Mouse (Mus musculus) neural tube, embryonic 14.5 days (tissue): Measurements from ENCODE around the gene Tmod4. TPM values are rescaled to one million over a fixed set of nuclear protein-coding genes. Genes with fewer than 3 reads are reported as not detected.
A peak's percentile ranks its signal among the peaks of the same experiment; 100 is the strongest.
"Not testable (repeated sequence)": the region's sequence is repeated elsewhere in the genome, so short reads cannot be mapped to it uniquely, and the experiment has no call there.

ENCODE experiments used
- ATAC-seq: fragments of 200-750 bp; cut with Nextera tagmentation; 2 replicates; pipeline ENCODE4 v1.8.0; 2017; ENCODE audit warnings: low read depth, mild to moderate bottlenecking, moderate TSS enrichment, moderate library complexity
- H3K27ac ChIP-seq: fragments of 300-500 bp; sonication (generic); 2 replicates; pipeline ENCODE4 v1.5.1; 2014; ENCODE audit warnings: low read depth, mild to moderate bottlenecking, control low read depth, low read length, moderate library complexity, mixed read lengths
- H3K27me3 ChIP-seq: fragments of 300-500 bp; sonication (generic); 2 replicates; pipeline ENCODE4 v1.6.1; 2014; ENCODE audit warnings: low read length; ENCODE audit not compliant: control insufficient read depth, insufficient read depth
- H3K36me3 ChIP-seq: fragments of 300-500 bp; sonication (generic); 2 replicates; pipeline ENCODE4 v1.6.1; 2014; ENCODE audit warnings: low read length, mixed read lengths; ENCODE audit not compliant: control insufficient read depth, insufficient read depth
- H3K4me1 ChIP-seq: fragments of 300-500 bp; sonication (generic); 2 replicates; pipeline ENCODE4 v1.6.1; 2014; ENCODE audit warnings: low read length; ENCODE audit not compliant: control insufficient read depth, insufficient read depth
- H3K4me2 ChIP-seq: fragments of 300-500 bp; sonication (generic); 2 replicates; pipeline ENCODE4 v1.6.1; 2014; ENCODE audit warnings: mild to moderate bottlenecking, low read depth, low read length, control low read depth
- H3K4me3 ChIP-seq: fragments of 300-500 bp; sonication (generic); 2 replicates; pipeline ENCODE4 v1.5.1; 2014; ENCODE audit warnings: low read depth, low read length, control low read depth, mixed read lengths
- H3K9ac ChIP-seq: fragments of 300-500 bp; sonication (generic); replicated peaks from 2 replicates; pipeline ENCODE4 v1.6.1; 2014; ENCODE audit warnings: low read depth, mild to moderate bottlenecking, control low read depth, low read length, mixed read lengths
- H3K9me3 ChIP-seq: fragments of 300-500 bp; sonication (generic); 2 replicates; pipeline ENCODE4 v1.6.1; 2016; ENCODE audit warnings: low read length; ENCODE audit not compliant: control insufficient read depth
- WGBS: fragments of 180-500 bp; shearing (Covaris S2); extraction: QIAGEN DNeasy Blood & Tissue Kit; methylation state at CpG from one replicate; pipeline ENCODE4 v1.1.7; 2014; 5-methylcytosine and 5-hydroxymethylcytosine counted together
- polyA plus RNA-seq: library from polyadenylated mRNA; unstranded; fragments of >200 nt; fragmentation: Nextera tagmentation; extraction: Ambion mirVana; gene quantifications from 2 replicates; pipeline ENCODE4 v1.2.1, GENCODE M21; 2014

Tmod4 gene
- polyA plus RNA-seq, 1 experiment from 2014 or later: 0.98 TPM

- H3K4me2 ChIP-seq: peak within 1 kb of the TSS; percentile 43
- no peaks in the 10 kb centered on the region for H3K9me3 ChIP-seq
- no peaks in the 10 kb centered on the region for H3K27me3 ChIP-seq
- WGBS: under 1% methylated on average over 54 of the region's 54 CpGs
- ATAC-seq: peak; percentile 71
- peaks cover 9% of the 10 kb centered on the region for H3K36me3 ChIP-seq
- peak within 1 kb of the TSS; percentile 90 for H3K27ac ChIP-seq
- H3K4me1 ChIP-seq: peaks cover 11% of the 10 kb centered on the region
- peak within 1 kb of the TSS; percentile 56 for H3K9ac ChIP-seq
- H3K4me3 ChIP-seq: peak within 1 kb of the TSS; percentile 56
These were observed 13.2 kb upstream of the Tmod4 start, which contains the start of gene Vps72 for GRCm38 (mm10) chr3:95110911-95111726. Vps72 (plus strand) TSS chr3:95111022.

GRCm38 (mm10) chr3:95112760-95113159, 11.5 kb upstream of the Tmod4 start:
- Histone ChIP-seq H3K27me3 (no peaks in the 10 kb centered on the region), H3K4me1 (peaks cover 11% of the 10 kb centered on the region), H3K27ac (no peak overlapping the region), H3K9me3 (no peaks in the 10 kb centered on the region), H3K4me2 (peak overlapping the region; percentile 43), H3K36me3 (peaks cover 9% of the 10 kb centered on the region), H3K4me3 (no peak overlapping the region), H3K9ac (no peak overlapping the region)
- ATAC-seq: no peak
- 95% methylated on average over 1 of the region's 1 CpGs for WGBS

- Histone ChIP-seq H3K4me1 (peaks cover 1% of the 10 kb centered on the region; the same call in 1 of the 2 replicates), H3K36me3 (peaks cover 51% of the 10 kb centered on the region), H3K9ac (no peak overlapping the region), H3K27ac (no peak overlapping the region), H3K4me2 (no peak overlapping the region), H3K27me3 (no peaks in the 10 kb centered on the region), H3K4me3 (no peak overlapping the region), H3K9me3 (no peaks in the 10 kb centered on the region)
- 57% methylated on average over 2 of the region's 2 CpGs for WGBS
- no peak for ATAC-seq
These were observed 6.5 kb upstream of the Tmod4 start for GRCm38 (mm10) chr3:95117751-95118150.

GRCm38 (mm10) chr3:95121580-95121979, 2.7 kb upstream of the Tmod4 start:
- H3K4me1 ChIP-seq: no peaks in the 10 kb centered on the region
- H3K36me3 ChIP-seq: peaks cover 45% of the 10 kb centered on the region
- H3K9me3 ChIP-seq: no peaks in the 10 kb centered on the region
- no peak overlapping the region for H3K4me3 ChIP-seq
- H3K27me3 ChIP-seq: no peaks in the 10 kb centered on the region
- H3K4me2 ChIP-seq: no peak overlapping the region
- H3K9ac ChIP-seq: no peak overlapping the region
- 91% methylated on average over 6 of the region's 6 CpGs for whole genome bisulfite sequencing
- ATAC-seq: no peak
- no peak overlapping the region for H3K27ac ChIP-seq

- Histone ChIP-seq H3K4me2 (no peak overlapping the region), H3K36me3 (peaks cover 28% of the 10 kb centered on the region), H3K4me1 (no peaks in the 10 kb centered on the region), H3K9ac (no peak overlapping the region), H3K9me3 (no peaks in the 10 kb centered on the region), H3K27ac (no peak overlapping the region; the same call in 1 of the 2 replicates), H3K4me3 (no peak overlapping the region), H3K27me3 (no peaks in the 10 kb centered on the region)
- peak; percentile 25; the same call in 1 of the 2 replicates for ATAC-seq
- WGBS: 28% methylated on average over 5 of the region's 5 CpGs
These were observed 696 bp downstream of the Tmod4 start for GRCm38 (mm10) chr3:95124972-95125371.

- peaks cover 5% of the 10 kb centered on the region; the same call in 1 of the 2 replicates for H3K4me1 ChIP-seq
- WGBS: 7% methylated on average over 6 of the region's 6 CpGs
- H3K36me3 ChIP-seq: peaks cover 3% of the 10 kb centered on the region; the same call in 1 of the 2 replicates
- H3K9ac ChIP-seq: no peak overlapping the region
- no peak overlapping the region for H3K4me2 ChIP-seq
- ATAC-seq: no peak
- H3K27ac ChIP-seq: no peak overlapping the region; the same call in 1 of the 2 replicates
- H3K4me3 ChIP-seq: no peak overlapping the region
- no peaks in the 10 kb centered on the region for H3K9me3 ChIP-seq
- no peaks in the 10 kb centered on the region for H3K27me3 ChIP-seq
These were observed 5.0 kb downstream of the Tmod4 start for GRCm38 (mm10) chr3:95129226-95129651.

GRCm38 (mm10) chr3:95130081-95130480, 5.8 kb downstream of the Tmod4 start:
- ATAC-seq: no peak
- H3K4me3 ChIP-seq: no peak overlapping the region
- peaks cover 3% of the 10 kb centered on the region; the same call in 1 of the 2 replicates for H3K36me3 ChIP-seq

GRCm38 (mm10) chr3:95132389-95132788, 8.1 kb downstream of the Tmod4 start:
- not testable (repeated sequence) for H3K9ac ChIP-seq, H3K4me3 ChIP-seq, H3K36me3 ChIP-seq, H3K27ac ChIP-seq, ATAC-seq, H3K4me1 ChIP-seq, H3K9me3 ChIP-seq, H3K4me2 ChIP-seq, H3K27me3 ChIP-seq
- WGBS: 98% methylated on average over 2 of the region's 2 CpGs

More at GRCm38 (mm10) chr3:95130081-95130480, 5.8 kb downstream of the Tmod4 start:
- Histone ChIP-seq H3K4me2 (no peak overlapping the region), H3K9ac (no peak overlapping the region), H3K9me3 (no peaks in the 10 kb centered on the region), H3K27me3 (no peaks in the 10 kb centered on the region), H3K27ac (no peak overlapping the region), H3K4me1 (peaks cover 5% of the 10 kb centered on the region; the same call in 1 of the 2 replicates)
- WGBS: 86% methylated on average over 5 of the region's 5 CpGs

GRCm38 (mm10) chr3:95133176-95133575, 8.9 kb downstream of the Tmod4 start:
- 57% methylated on average over 11 of the region's 11 CpGs for WGBS
- peaks cover 9% of the 10 kb centered on the region; the same call in 1 of the 2 replicates for H3K4me1 ChIP-seq
- H3K27ac ChIP-seq: no peak overlapping the region
- H3K36me3 ChIP-seq: peaks cover 3% of the 10 kb centered on the region; the same call in 1 of the 2 replicates
- H3K9ac ChIP-seq: peak overlapping the region; percentile 71
- peak overlapping the region; percentile 85 for H3K4me2 ChIP-seq
- peak; percentile 10; the same call in 1 of the 2 replicates for ATAC-seq
- no peaks in the 10 kb centered on the region for H3K27me3 ChIP-seq
- H3K4me3 ChIP-seq: peak overlapping the region; percentile 61
- H3K9me3 ChIP-seq: no peaks in the 10 kb centered on the region
